Mouse (Mus musculus): ENCODE data around the gene Slc26a11. TPM values are rescaled to one million over a fixed set of nuclear protein-coding genes. Genes with fewer than 3 reads are reported as not detected.

The Slc26a11 gene
- polyA plus RNA-seq, 1 experiment from 2014 or later, result 9.9 TPM

- WGBS, result 36% methylated on average over 16 of the region's 16 CpGs
Measured at GRCm38 (mm10) chr11:119419327-119420118, 64.2 kb downstream of the Slc26a11 start.

GRCm38 (mm10) chr11:119420426-119420825 is 65.1 kb downstream of the Slc26a11 start:
- no peaks in the 10 kb centered on the region for H3K9me3 ChIP-seq
- H3K27me3 ChIP-seq (replicated peaks), result no peaks in the 10 kb centered on the region
- peak overlapping the region; percentile 59 for H3K27ac ChIP-seq
- H3K4me1 ChIP-seq, result 0 out of 2 replicates have a peak, but pooled peaks cover 8% of the 10 kb centered on the region
- 71% methylated on average over 5 of the region's 5 CpGs for WGBS
- peaks cover 16% of the 10 kb centered on the region; the same call in 1 of the 2 replicates for H3K36me3 ChIP-seq
- no peak overlapping the region for H3K4me2 ChIP-seq
- H3K9ac ChIP-seq, result no peak overlapping the region
- ATAC-seq (ENCODE audit: insufficient read depth, low FRiP score, low read depth), result no peak
- no peak overlapping the region for H3K4me3 ChIP-seq (replicated peaks)

More at GRCm38 (mm10) chr11:119419327-119420118, 64.2 kb downstream of the Slc26a11 start:
- Histone ChIP-seq H3K9ac (no peak overlapping the region), H3K27ac (peak overlapping the region; percentile 59), H3K4me2 (no peak overlapping the region), H3K27me3 (replicated peaks) (no peaks in the 10 kb centered on the region), H3K9me3 (no peaks in the 10 kb centered on the region), H3K36me3 (peaks cover 16% of the 10 kb centered on the region; the same call in 1 of the 2 replicates), H3K4me3 (replicated peaks) (no peak overlapping the region), H3K4me1 (0 out of 2 replicates have a peak, but pooled peaks cover 8% of the 10 kb centered on the region)
- peak; percentile 44 for ATAC-seq (ENCODE audit: insufficient read depth, low FRiP score, low read depth)

- Histone ChIP-seq H3K9me3 (no peaks in the 10 kb centered on the region), H3K27me3 (replicated peaks) (no peaks in the 10 kb centered on the region), H3K4me3 (replicated peaks) (no peak overlapping the region), H3K27ac (no peak overlapping the region), H3K4me2 (no peak overlapping the region), H3K4me1 (peaks cover 11% of the 10 kb centered on the region), H3K9ac (no peak overlapping the region), H3K36me3 (0 out of 2 replicates have a peak, but pooled peaks cover 3% of the 10 kb centered on the region)
- WGBS, result 79% methylated on average over 6 of the region's 6 CpGs
- ATAC-seq (ENCODE audit: insufficient read depth, low FRiP score, low read depth), result no peak
Measured at GRCm38 (mm10) chr11:119427431-119427830, 72.1 kb downstream of the Slc26a11 start.

- H3K4me2 ChIP-seq, result no peak overlapping the region
- no peak overlapping the region; the same call in 1 of the 2 replicates for H3K27ac ChIP-seq
- peaks cover 11% of the 10 kb centered on the region for H3K4me1 ChIP-seq
- H3K9ac ChIP-seq, result no peak overlapping the region
- no peaks in the 10 kb centered on the region for H3K9me3 ChIP-seq
- 76% methylated on average over 5 of the region's 5 CpGs for WGBS
- H3K4me3 ChIP-seq (replicated peaks), result no peak overlapping the region
- no peak for ATAC-seq (ENCODE audit: insufficient read depth, low FRiP score, low read depth)
- H3K27me3 ChIP-seq (replicated peaks), result no peaks in the 10 kb centered on the region
- H3K36me3 ChIP-seq, result no peaks in the 10 kb centered on the region
Measured at GRCm38 (mm10) chr11:119427986-119428385, 72.6 kb downstream of the Slc26a11 start.

GRCm38 (mm10) chr11:119428649-119429136 is 73.3 kb downstream of the Slc26a11 start:
- H3K9me3 ChIP-seq, result no peaks in the 10 kb centered on the region
- peak overlapping the region; percentile 28; the same call in 1 of the 2 replicates for H3K27ac ChIP-seq
- WGBS, result 2% methylated on average over 21 of the region's 35 CpGs
- H3K9ac ChIP-seq, result no peak overlapping the region
- peaks cover 11% of the 10 kb centered on the region for H3K4me1 ChIP-seq
- peak overlapping the region; percentile 54 for H3K4me2 ChIP-seq
- H3K27me3 ChIP-seq (replicated peaks), result no peaks in the 10 kb centered on the region
- peak overlapping the region; percentile 28 for H3K4me3 ChIP-seq (replicated peaks)
- peak; percentile 88 for ATAC-seq (ENCODE audit: insufficient read depth, low FRiP score, low read depth)
- H3K36me3 ChIP-seq, result peaks cover 5% of the 10 kb centered on the region

MicroRNAs encoded within 50 kb of the gene (microRNA counts, 519-probe panel; counts per million panel counts)
- not detected for microRNA mmu-miR-1932

Small RNA genes lying within 50 kb of the gene (microRNA-seq; reads per million reads assigned to microRNA genes)
- gene Mir1932, result 1.2 reads per million

Other genes with a start within 250 kb of the Slc26a11 start
- gene Tbc1d16, start 127.1 kb upstream of the Slc26a11 start, polyA plus RNA-seq (2015; fragmentation: Nextera tagmentation; extraction: Ambion mirVana), result 18.7 and 19.3 TPM in 2 replicates
- 2.1 and 2.6 TPM in 2 replicates for gene Ccdc40, start 127.0 kb upstream of the Slc26a11 start, polyA plus RNA-seq (2015; fragmentation: Nextera tagmentation; extraction: Ambion mirVana)
- 62.6 and 64.3 TPM in 2 replicates for gene Gaa, start 87.7 kb upstream of the Slc26a11 start, polyA plus RNA-seq (2015; fragmentation: Nextera tagmentation; extraction: Ambion mirVana)
- gene Eif4a3, start 55.5 kb upstream of the Slc26a11 start, polyA plus RNA-seq (2015; fragmentation: Nextera tagmentation; extraction: Ambion mirVana), result 299 and 315 TPM in 2 replicates
- gene Card14, start 47.8 kb upstream of the Slc26a11 start, polyA plus RNA-seq (2015; fragmentation: Nextera tagmentation; extraction: Ambion mirVana), result 1.8 and 2.0 TPM in 2 replicates
- gene Sgsh, start within 50 bp of the Slc26a11 start, polyA plus RNA-seq (2015; fragmentation: Nextera tagmentation; extraction: Ambion mirVana), result 8.2 and 8.3 TPM in 2 replicates
- 7.3 and 7.6 TPM in 2 replicates for gene Rnf213, start 37.5 kb downstream of the Slc26a11 start, polyA plus RNA-seq (2015; fragmentation: Nextera tagmentation; extraction: Ambion mirVana)
- gene Endov, start 135.8 kb downstream of the Slc26a11 start, polyA plus RNA-seq (2015; fragmentation: Nextera tagmentation; extraction: Ambion mirVana), result 11.5 and 13.5 TPM in 2 replicates
- 0.59 and 0.63 TPM in 2 replicates for gene Nptx1, start 192.2 kb downstream of the Slc26a11 start, polyA plus RNA-seq (2015; fragmentation: Nextera tagmentation; extraction: Ambion mirVana)
- gene Rptor, start 247.3 kb downstream of the Slc26a11 start, polyA plus RNA-seq (2015; fragmentation: Nextera tagmentation; extraction: Ambion mirVana), result 9.3 and 10.0 TPM in 2 replicates

Measured in stomach, embryonic 15.5 days (tissue).